Mouse (Mus musculus): ENCODE measurements around the gene Fam117a. TPM values are rescaled to one million over a fixed set of nuclear protein-coding genes. Genes with fewer than 3 reads are reported as not detected.
A peak's percentile ranks its signal among the peaks of the same experiment; 100 is the strongest.

Gene Fam117a
- polyA plus RNA-seq, 1 experiment from 2014 or later, result 2.2 TPM

- H3K36me3 ChIP-seq (ENCODE audit: control insufficient read depth, insufficient read depth, low read length), result no peaks in the 10 kb centered on the region
- H3K9me3 ChIP-seq (replicated peaks; ENCODE audit: control insufficient read depth, low read length, poor library complexity, severe bottlenecking), result no peaks in the 10 kb centered on the region
- H3K9ac ChIP-seq (ENCODE audit: low read depth, low read length), result no peak overlapping the region
- H3K27me3 ChIP-seq (ENCODE audit: control insufficient read depth, insufficient read depth, low read depth, low read length), result peaks cover 11% of the 10 kb centered on the region
- peaks cover 12% of the 10 kb centered on the region for H3K4me1 ChIP-seq (ENCODE audit: control insufficient read depth, insufficient read depth, low read length)
- H3K4me3 ChIP-seq (ENCODE audit: low read depth, low read length), result peak overlapping the region; percentile 87
- H3K27ac ChIP-seq (ENCODE audit: low read length), result no peak overlapping the region
- 32% methylated on average over 9 of the region's 9 CpGs for WGBS
- no peak for ATAC-seq
- H3K4me2 ChIP-seq (ENCODE audit: low read length), result peak overlapping the region; percentile 99
Observed at GRCm38 (mm10) chr11:95337846-95338342, 1.1 kb downstream of the Fam117a start.

- H3K27me3 ChIP-seq (ENCODE audit: control insufficient read depth, insufficient read depth, low read depth, low read length), result peaks cover 11% of the 10 kb centered on the region
- H3K4me3 ChIP-seq (ENCODE audit: low read depth, low read length), result no peak overlapping the region
- no peak overlapping the region for H3K4me2 ChIP-seq (ENCODE audit: low read length)
- H3K27ac ChIP-seq (ENCODE audit: low read length), result no peak overlapping the region
- H3K9me3 ChIP-seq (replicated peaks; ENCODE audit: control insufficient read depth, low read length, poor library complexity, severe bottlenecking), result no peaks in the 10 kb centered on the region
- WGBS, result 19% methylated on average over 14 of the region's 14 CpGs
- H3K36me3 ChIP-seq (ENCODE audit: control insufficient read depth, insufficient read depth, low read length), result no peaks in the 10 kb centered on the region
- H3K9ac ChIP-seq (ENCODE audit: low read depth, low read length), result no peak overlapping the region
- ATAC-seq, result no peak
- H3K4me1 ChIP-seq (ENCODE audit: control insufficient read depth, insufficient read depth, low read length), result peaks cover 12% of the 10 kb centered on the region
Observed at GRCm38 (mm10) chr11:95339471-95340021, 2.7 kb downstream of the Fam117a start.

- Histone ChIP-seq H3K27ac (ENCODE audit: low read length) (no peak overlapping the region), H3K27me3 (ENCODE audit: control insufficient read depth, insufficient read depth, low read depth, low read length) (peaks cover 7% of the 10 kb centered on the region), H3K4me2 (ENCODE audit: low read length) (no peak overlapping the region), H3K9ac (ENCODE audit: low read depth, low read length) (no peak overlapping the region), H3K4me1 (ENCODE audit: control insufficient read depth, insufficient read depth, low read length) (peaks cover 12% of the 10 kb centered on the region), H3K36me3 (ENCODE audit: control insufficient read depth, insufficient read depth, low read length) (no peaks in the 10 kb centered on the region), H3K9me3 (replicated peaks; ENCODE audit: control insufficient read depth, low read length, poor library complexity, severe bottlenecking) (no peaks in the 10 kb centered on the region), H3K4me3 (ENCODE audit: low read depth, low read length) (no peak overlapping the region)
- WGBS, result 71% methylated on average over 1 of the region's 1 CpGs
- ATAC-seq, result no peak
Observed at GRCm38 (mm10) chr11:95340259-95340658, 3.4 kb downstream of the Fam117a start.

- Histone ChIP-seq H3K9ac (ENCODE audit: low read depth, low read length) (no peak overlapping the region), H3K4me2 (ENCODE audit: low read length) (no peak overlapping the region), H3K9me3 (replicated peaks; ENCODE audit: control insufficient read depth, low read length, poor library complexity, severe bottlenecking) (no peaks in the 10 kb centered on the region), H3K36me3 (ENCODE audit: control insufficient read depth, insufficient read depth, low read length) (no peaks in the 10 kb centered on the region), H3K27me3 (ENCODE audit: control insufficient read depth, insufficient read depth, low read depth, low read length) (peaks cover 6% of the 10 kb centered on the region), H3K4me3 (ENCODE audit: low read depth, low read length) (no peak overlapping the region), H3K27ac (ENCODE audit: low read length) (no peak overlapping the region), H3K4me1 (ENCODE audit: control insufficient read depth, insufficient read depth, low read length) (peaks cover 12% of the 10 kb centered on the region)
- no peak for ATAC-seq
- 44% methylated on average over 5 of the region's 5 CpGs for WGBS
Observed at GRCm38 (mm10) chr11:95340664-95341063, 3.8 kb downstream of the Fam117a start.

- no peaks in the 10 kb centered on the region; the same call in 1 of the 2 replicates for H3K27me3 ChIP-seq (ENCODE audit: control insufficient read depth, insufficient read depth, low read depth, low read length)
- H3K27ac ChIP-seq (ENCODE audit: low read length), result no peak overlapping the region
- no peak for ATAC-seq
- 72% methylated on average over 4 of the region's 4 CpGs for WGBS
- no peak overlapping the region for H3K4me2 ChIP-seq (ENCODE audit: low read length)
- H3K4me1 ChIP-seq (ENCODE audit: control insufficient read depth, insufficient read depth, low read length), result 0 out of 2 replicates have a peak, but pooled peaks cover 2% of the 10 kb centered on the region
- no peaks in the 10 kb centered on the region for H3K36me3 ChIP-seq (ENCODE audit: control insufficient read depth, insufficient read depth, low read length)
- no peaks in the 10 kb centered on the region for H3K9me3 ChIP-seq (replicated peaks; ENCODE audit: control insufficient read depth, low read length, poor library complexity, severe bottlenecking)
- no peak overlapping the region for H3K4me3 ChIP-seq (ENCODE audit: low read depth, low read length)
- no peak overlapping the region for H3K9ac ChIP-seq (ENCODE audit: low read depth, low read length)
Observed at GRCm38 (mm10) chr11:95343180-95343579, 6.4 kb downstream of the Fam117a start.

- H3K36me3 ChIP-seq (ENCODE audit: control insufficient read depth, insufficient read depth, low read length), result no peaks in the 10 kb centered on the region
- WGBS, result 70% methylated on average over 2 of the region's 2 CpGs
- H3K9ac ChIP-seq (ENCODE audit: low read depth, low read length), result no peak overlapping the region
- no peaks in the 10 kb centered on the region; the same call in 1 of the 2 replicates for H3K27me3 ChIP-seq (ENCODE audit: control insufficient read depth, insufficient read depth, low read depth, low read length)
- no peak for ATAC-seq
- no peaks in the 10 kb centered on the region for H3K4me1 ChIP-seq (ENCODE audit: control insufficient read depth, insufficient read depth, low read length)
- no peak overlapping the region for H3K4me3 ChIP-seq (ENCODE audit: low read depth, low read length)
- H3K4me2 ChIP-seq (ENCODE audit: low read length), result no peak overlapping the region
- no peak overlapping the region for H3K27ac ChIP-seq (ENCODE audit: low read length)
- no peaks in the 10 kb centered on the region for H3K9me3 ChIP-seq (replicated peaks; ENCODE audit: control insufficient read depth, low read length, poor library complexity, severe bottlenecking)
Observed at GRCm38 (mm10) chr11:95344181-95344580, 7.4 kb downstream of the Fam117a start.

- Histone ChIP-seq H3K4me2 (ENCODE audit: low read length) (no peak overlapping the region), H3K27ac (ENCODE audit: low read length) (no peak overlapping the region), H3K9me3 (replicated peaks; ENCODE audit: control insufficient read depth, low read length, poor library complexity, severe bottlenecking) (no peaks in the 10 kb centered on the region), H3K4me3 (ENCODE audit: low read depth, low read length) (no peak overlapping the region), H3K36me3 (ENCODE audit: control insufficient read depth, insufficient read depth, low read length) (no peaks in the 10 kb centered on the region), H3K27me3 (ENCODE audit: control insufficient read depth, insufficient read depth, low read depth, low read length) (no peaks in the 10 kb centered on the region), H3K4me1 (ENCODE audit: control insufficient read depth, insufficient read depth, low read length) (no peaks in the 10 kb centered on the region), H3K9ac (ENCODE audit: low read depth, low read length) (no peak overlapping the region)
- no peak for ATAC-seq
- 78% methylated on average over 6 of the region's 6 CpGs for WGBS
Observed at GRCm38 (mm10) chr11:95350289-95350688, 13.5 kb downstream of the Fam117a start.

DNA sequence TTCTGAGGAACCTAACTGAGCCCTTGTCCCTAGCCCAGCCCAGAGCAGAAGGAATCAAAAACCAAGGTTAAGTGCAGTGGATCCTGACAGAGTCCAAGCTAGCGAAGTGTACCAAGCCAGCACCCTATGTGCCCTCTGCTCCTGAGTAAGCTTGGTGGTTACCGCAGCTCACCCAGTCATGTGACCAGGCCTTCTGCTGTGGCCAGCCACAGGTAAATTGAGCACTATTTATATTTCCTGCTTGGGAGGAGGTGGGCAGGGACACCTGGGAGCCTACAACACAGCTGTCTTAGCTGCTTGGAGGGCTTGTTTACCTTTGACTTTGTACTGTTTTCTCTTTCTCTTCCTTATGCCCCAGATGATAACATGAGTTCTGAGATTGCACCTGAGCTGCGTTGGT, 14.1 kb downstream of the Fam117a start:
- Histone ChIP-seq H3K4me1 (ENCODE audit: control insufficient read depth, insufficient read depth, low read length) (no peaks in the 10 kb centered on the region), H3K9ac (ENCODE audit: low read depth, low read length) (no peak overlapping the region), H3K36me3 (ENCODE audit: control insufficient read depth, insufficient read depth, low read length) (no peaks in the 10 kb centered on the region), H3K4me2 (ENCODE audit: low read length) (no peak overlapping the region), H3K9me3 (replicated peaks; ENCODE audit: control insufficient read depth, low read length, poor library complexity, severe bottlenecking) (no peaks in the 10 kb centered on the region), H3K27me3 (ENCODE audit: control insufficient read depth, insufficient read depth, low read depth, low read length) (no peaks in the 10 kb centered on the region), H3K27ac (ENCODE audit: low read length) (no peak overlapping the region), H3K4me3 (ENCODE audit: low read depth, low read length) (no peak overlapping the region)
- WGBS, result 91% methylated on average over 3 of the region's 3 CpGs
- ATAC-seq, result no peak

GRCm38 (mm10) chr11:95352686-95353085, 15.9 kb downstream of the Fam117a start:
- no peaks in the 10 kb centered on the region for H3K9me3 ChIP-seq (replicated peaks; ENCODE audit: control insufficient read depth, low read length, poor library complexity, severe bottlenecking)
- H3K9ac ChIP-seq (ENCODE audit: low read depth, low read length), result no peak overlapping the region
- no peak overlapping the region for H3K27ac ChIP-seq (ENCODE audit: low read length)
- no peak overlapping the region for H3K4me3 ChIP-seq (ENCODE audit: low read depth, low read length)
- H3K4me2 ChIP-seq (ENCODE audit: low read length), result no peak overlapping the region
- 75% methylated on average over 2 of the region's 2 CpGs for WGBS
- no peak for ATAC-seq
- no peaks in the 10 kb centered on the region for H3K36me3 ChIP-seq (ENCODE audit: control insufficient read depth, insufficient read depth, low read length)
- no peaks in the 10 kb centered on the region for H3K27me3 ChIP-seq (ENCODE audit: control insufficient read depth, insufficient read depth, low read depth, low read length)
- peaks cover 4% of the 10 kb centered on the region; the same call in 1 of the 2 replicates for H3K4me1 ChIP-seq (ENCODE audit: control insufficient read depth, insufficient read depth, low read length)
